Mouse (Mus musculus): ENCODE measurements around the gene Tmem59l. TPM values are rescaled to one million over a fixed set of nuclear protein-coding genes. Genes with fewer than 3 reads are reported as not detected.

The Tmem59l gene
- polyA plus RNA-seq, 1 experiment from 2014 or later, result 0.09 TPM

DNA sequence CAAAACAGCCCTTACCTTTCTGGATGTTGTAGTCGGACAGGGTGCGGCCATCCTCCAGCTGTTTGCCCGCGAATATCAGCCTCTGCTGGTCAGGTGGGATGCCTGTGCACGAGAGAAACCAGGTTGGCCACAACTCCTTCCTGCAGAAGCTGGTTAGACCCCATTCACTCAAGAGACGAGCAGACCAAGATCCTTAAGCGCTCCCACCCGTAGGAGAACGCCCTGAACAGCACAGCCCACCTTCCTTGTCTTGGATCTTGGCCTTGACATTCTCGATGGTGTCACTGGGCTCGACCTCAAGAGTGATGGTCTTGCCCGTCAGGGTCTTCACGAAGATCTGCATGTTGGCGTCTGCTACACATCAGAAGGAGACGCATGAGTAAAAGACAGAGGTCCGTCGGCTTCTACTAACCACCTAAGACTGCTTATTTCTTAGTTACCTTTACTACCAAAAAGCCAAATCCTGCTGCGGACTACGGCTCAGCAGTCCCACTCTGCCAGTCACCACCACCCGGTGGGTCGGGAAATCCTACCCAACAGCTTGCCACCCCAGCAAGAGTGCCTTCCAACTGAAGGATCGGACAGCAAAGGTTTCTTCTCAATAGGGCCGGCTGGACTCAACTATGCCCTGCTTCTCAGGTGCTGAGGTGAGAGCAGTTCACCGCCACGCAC is 22.3 kb upstream of the Tmem59l start:
- DNase-seq (ENCODE audit: low spot score), result no peak

DNA sequence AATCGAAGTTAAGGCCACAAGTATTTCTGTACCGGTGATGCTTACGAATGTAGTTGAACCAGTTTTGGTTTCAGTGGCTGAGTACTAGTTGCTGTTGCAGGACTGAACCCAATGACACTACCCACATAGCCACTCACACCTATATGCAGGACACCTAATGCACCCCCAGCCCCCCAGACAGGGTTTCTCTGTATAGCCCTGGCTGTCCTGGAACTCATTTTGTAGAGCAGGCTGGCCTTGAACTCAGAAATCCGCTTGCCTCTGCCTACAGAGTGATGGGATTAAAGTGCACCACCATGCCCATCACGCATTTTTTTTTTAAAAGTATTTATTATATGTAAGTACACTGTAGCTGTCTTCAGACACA is 19.9 kb upstream of the Tmem59l start:
- DNase-seq (ENCODE audit: low spot score), result no peak

DNA sequence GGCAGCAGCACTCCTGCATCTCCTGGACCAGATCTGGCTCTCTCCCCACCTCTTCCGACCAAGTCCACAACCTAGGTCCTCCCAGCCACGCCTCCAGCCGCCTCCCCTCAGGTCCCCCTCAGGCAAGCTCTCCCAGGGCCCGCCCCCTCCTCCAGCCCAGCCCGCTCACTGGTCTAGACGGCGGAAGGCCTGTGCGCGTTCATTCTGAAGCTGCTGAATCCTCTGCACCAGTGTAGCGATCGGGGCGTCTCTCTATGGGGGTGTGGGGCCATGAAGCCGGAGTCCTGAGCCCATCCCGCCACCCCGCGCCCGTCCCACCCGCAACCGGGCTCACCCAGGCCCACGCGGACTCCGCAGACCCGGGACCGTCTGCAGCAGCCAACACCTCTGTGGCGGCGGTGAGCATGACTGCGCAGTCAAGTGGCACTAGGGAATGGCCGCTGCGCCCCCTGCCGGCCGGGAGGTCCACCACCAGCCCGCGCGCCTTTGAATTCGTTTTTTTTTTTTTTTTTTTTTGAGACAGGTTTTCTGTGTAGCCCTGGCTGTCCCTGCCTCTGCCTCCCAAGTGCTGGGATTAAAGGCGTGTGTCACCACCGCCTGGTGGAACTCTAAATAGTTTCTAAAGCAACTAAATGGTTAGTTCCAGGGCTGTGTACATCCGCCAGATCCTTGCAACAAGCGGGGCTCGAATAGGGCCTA is 19.3 kb upstream of the Tmem59l start, which contains the start of gene Rex1bd:
Gene Rex1bd (minus strand): TSS at position 425 of the 699 bp plus-strand sequence.
- DNase-seq (ENCODE audit: low spot score), result peak; percentile 93

DNA sequence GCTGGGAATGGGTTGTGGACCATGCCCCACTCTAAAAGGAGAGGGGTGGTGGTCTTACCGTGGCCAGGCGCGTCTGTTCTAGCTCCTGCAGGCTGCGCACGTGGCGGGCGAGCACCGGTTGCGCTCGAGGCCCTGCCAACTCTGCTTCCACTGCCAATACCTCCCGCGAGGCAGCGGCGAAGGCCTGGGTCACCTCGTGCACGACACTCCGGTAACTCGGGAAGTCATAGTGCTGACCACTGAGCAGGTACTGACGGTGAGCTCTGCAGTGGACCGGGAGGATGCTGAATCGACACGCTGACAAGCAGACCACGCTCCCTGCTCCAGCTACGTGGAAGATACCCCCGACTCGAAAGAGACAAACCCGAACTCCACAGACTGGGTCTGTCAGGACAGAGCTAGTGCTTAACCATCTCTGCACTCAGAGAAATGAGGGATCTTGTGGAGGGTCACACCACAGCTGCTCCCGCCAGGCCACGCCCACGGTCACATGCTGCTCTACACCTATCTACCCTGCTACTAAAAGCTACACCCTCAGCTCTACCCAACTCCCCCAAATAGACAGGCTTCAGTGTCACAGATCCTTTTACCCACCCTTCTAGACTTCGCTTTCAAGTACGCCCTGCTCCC is 18.7 kb upstream of the Tmem59l start:
- DNase-seq (ENCODE audit: low spot score), result no peak

DNA sequence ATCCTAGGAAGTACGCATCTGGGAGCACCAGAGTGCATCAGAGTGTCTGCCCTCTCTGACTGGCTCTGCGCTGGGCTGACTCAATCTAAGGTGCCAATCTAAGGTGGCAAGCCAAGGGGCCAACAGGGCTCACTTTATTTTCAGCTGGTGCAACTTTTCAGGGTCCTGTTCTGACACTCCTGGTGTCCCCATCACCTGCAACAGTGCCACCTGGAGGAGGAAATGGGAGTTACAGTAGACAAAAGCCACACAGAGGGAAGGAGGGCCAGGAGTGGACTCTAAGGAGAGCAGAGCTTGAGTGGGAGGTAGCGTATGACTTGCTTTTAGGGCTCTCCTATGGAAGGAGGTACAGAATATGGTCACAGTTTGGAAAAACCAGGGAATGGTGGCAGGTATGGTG is 17.7 kb upstream of the Tmem59l start:
- DNase-seq (ENCODE audit: low spot score), result peak; percentile 81

DNA sequence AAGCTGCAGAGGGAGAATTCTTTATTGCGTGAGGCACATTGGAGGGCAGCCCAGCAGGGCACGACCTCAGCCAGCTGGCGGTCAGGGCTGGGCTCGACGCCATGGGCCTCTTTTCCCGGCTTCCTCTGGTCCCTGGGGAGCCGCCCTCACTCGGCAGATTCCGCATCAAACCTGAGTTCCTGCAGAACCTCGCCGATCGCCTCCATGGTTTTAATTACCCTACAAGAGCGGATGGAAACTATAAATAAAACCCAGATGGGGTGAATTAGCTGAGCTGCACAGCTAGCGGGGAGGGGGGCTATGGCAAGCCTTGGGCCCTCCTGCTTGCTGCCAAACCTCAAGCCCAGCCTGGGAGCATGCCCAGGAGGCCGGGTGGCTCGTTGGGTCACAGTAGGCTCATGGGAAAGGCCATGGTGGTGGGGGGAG is 17.1 kb upstream of the Tmem59l start:
- no peak for DNase-seq (ENCODE audit: low spot score)

DNA sequence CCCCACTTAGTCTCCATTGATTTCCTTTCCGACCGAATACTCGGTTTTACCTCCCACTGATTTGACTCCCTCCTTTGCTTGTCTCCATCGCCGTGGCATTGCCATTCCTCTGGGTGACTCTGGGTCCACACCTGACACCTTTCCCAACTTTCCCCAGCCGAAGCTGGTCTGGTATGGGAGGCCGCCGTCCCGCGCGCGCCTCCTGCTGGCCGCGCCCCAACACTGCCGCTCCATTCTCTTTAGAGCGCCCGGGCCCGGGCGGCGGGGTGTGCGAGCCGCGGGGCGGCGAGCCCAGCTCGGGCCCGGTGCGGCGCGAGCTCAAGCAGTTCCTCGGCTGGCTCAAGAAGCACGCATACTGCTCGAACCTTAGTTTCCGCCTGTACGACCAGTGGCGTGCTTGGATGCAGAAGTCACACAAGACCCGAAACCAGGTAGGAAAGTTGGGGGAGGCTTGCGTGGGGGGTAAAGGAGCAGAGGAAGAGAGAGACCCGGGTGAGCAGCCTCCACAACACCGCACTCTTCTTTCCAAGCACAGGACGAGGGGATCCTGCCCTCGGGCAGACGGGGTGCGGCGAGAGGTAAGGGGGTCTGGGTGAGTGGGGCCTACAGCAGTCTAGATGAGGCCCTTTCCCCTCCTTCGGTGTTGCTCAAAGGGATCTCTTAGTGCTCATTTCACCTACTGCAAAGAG is 16.0 kb upstream of the Tmem59l start:
- DNase-seq (ENCODE audit: low spot score), result peak; percentile 70

DNA sequence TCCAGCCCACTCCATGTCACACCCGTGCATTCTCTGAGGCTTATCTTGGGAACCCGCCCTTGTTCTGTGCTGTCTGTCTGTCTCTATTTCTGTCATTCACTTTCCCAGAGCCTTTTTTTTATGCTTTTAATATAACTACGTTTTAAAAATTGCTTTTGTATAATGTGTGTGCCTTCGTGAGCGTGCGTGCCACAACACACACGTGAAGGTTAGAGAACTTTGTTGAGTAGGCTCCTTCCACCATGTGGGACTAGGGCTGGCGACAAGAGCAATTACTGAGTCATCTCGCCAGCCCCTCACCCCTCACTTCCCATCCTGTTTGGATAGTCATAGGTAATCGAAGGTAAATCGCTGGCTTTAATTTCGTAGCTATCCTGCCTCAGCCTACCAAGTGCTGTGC is 15.4 kb upstream of the Tmem59l start:
- DNase-seq (ENCODE audit: low spot score), result no peak

DNA sequence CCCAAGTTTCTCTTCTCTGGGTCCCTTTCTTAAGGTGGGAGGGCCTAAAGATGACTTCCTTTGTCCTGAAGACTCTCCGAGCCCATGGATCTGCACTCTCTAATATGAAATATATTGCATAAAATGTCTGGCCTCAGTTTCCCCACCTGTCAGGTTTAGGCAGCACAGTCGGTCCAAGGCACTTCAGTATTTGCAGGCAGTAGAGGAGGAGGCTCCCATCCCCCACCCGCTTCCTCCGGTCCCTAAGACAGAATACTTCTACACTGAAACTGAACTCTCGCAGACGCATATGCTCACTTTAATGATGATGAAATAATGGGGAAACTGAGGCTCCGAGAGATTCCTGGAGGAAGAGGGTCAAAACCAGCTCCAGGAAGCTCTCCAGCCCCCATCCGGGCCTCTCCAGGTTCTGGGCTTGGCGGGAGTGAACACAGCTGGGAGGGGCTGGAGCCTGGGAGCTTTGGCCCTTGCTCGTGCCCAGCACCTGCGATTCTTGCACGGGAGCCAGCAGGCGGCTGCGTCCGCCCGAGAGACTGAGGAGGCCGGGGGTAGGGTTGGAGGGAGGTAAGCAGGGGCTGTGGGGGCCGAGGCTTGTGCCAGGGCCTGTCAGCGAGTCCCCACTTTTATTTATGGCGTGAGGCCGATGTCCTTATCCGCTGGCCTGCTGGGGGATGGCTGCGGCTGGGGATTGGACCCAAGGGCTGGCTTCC is 14.8 kb upstream of the Tmem59l start:
- no peak for DNase-seq (ENCODE audit: low spot score)

DNA sequence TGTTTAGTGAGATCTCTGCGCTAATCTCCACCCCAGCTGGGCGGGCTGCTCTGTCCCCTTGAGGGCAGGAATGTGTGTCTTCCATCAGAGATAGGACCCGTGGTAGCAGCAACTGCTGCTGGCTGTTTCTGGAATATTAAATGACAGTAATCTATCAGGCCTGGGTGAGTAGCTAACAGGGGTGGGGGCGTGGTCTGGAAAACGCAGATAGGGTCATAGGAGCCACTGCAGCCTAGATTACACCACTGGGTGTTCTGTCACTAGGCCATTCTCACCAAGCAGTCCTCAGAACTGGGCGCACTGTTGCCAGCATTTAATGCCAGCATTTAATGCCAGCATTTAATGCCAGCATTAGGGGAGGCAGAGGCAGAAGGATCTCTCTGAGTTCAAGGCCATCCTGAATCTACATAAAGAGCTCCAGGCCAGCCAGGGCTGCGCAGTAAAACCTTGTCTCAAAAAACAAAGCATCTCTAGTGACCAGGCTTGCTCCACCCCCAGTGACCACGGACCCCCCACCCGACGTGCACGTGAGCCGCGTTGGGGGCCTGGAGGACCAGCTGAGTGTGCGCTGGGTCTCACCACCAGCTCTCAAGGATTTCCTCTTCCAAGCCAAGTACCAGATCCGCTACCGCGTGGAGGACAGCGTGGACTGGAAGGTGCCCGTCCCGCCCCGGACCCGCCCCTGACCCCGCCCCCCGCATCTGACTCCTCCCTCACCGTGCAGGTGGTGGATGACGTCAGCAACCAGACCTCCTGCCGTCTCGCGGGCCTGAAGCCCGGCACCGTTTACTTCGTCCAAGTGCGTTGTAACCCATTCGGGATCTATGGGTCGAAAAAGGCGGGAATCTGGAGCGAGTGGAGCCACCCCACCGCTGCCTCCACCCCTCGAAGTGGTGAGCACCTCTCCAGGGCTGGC is 13.5 kb upstream of the Tmem59l start:
- peak; percentile 61 for DNase-seq (ENCODE audit: low spot score)

DNA sequence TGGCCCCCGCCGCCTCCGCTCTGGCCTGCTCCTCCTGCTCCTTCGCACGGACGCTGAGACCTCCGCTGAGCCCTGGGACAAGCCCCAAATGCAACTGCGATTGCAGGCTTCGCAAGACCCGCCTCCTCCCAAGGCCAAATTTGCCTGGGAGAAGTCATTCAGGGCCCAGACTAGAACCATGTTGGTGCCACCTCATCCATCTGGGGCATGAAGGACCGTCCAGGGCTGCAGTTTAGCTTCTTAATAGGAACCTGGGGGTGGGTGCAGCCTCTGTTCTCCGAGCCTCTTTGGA is 8.6 kb upstream of the Tmem59l start:
- DNase-seq (ENCODE audit: low spot score), result no peak

DNA sequence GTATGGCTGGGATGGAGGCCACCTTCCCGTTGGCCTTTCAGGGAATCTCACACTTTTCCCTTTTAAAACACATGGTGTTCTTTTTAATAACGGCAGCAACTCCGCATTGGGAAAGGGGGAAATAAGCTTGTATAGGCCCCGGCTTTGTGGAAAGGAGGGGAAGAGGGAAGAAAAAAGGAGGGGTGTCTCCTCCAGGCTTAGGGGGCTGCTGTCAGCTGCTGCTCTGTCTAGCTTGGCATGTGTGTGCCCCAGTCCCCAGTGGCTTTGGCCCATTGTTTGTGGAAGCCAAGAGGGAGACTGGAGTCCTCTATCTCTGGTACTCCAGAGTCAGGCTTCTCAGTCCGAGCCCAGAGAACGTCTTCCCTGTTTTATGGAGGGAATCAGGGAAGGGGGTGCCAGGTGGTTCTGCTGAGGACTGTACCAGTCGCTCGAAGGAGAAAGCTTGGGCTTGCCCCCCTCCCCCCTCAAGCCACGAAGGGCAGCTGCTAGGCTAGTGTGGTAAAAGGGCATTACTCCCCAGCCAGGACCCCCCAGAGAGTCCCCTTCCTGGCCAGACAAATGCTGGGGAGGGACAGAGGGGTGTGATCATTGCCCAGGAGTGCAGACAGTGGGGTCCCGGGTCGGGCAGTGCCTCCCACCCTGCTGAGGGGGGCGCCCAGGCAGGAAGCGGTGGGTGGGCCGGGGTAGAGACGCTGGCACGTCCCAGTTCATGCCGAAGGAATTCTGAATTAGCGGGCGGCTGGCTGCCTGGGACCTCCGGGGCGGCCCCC is 8.0 kb upstream of the Tmem59l start:
- DNase-seq (ENCODE audit: low spot score), result no peak

DNA sequence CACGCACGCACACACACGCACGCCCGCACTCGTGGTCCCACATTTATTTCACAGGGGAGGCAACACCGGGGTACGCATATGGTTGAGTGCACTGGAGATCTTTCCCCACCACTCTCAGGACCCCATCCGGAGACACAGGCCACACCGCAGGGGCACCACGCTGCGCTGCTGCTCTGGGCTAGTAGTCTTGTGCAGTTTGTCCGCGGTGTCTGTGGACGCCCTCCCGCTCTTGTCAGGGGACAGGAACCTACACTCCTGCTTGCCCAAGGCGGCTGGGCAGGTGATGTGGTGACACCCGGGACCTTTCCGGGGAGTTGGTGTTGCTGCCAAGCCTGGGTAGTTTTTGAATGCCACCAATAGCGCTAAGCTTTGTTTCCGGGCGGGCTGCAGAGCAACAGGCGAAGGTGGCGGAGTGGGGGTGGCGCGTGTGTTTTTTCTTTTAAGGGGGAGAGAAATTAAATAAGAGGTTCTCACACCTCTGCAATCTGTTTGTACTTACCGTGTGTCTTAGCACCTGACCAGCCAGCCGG is 7.3 kb upstream of the Tmem59l start:
- no peak for DNase-seq (ENCODE audit: low spot score)

DNA sequence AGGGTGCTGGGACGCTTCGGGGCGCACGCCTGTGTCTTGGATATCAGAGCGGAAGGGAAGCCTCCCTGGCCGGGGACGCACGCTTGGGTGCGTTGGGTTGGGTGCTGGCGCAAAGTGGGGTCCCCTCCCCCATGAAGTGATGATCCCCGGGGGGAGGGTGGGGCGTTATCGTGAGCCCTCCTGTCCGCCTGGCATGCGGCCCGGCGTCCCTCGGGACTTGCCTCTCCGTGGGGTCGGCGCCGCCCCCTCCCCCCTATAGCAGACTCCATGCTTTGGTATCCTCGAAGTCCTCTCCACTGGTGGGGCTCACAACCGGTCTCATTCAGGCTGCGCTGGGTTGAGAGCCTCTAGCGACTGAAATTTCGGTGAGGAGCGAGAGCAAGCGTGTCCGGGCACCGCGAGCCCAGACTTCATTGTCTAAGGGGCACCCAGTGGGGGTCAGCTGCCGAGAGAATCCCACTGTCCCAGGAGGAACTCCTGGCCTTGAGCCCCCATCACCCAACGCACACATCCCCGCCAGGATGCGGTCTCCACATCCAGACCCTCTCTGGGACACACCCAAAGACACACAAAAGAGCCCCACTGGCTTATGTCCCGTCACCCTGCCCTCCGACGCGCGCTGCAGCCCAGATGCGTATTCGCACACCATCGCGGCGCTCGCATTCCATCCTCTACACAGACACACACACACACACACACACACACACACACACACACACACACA is 6.7 kb upstream of the Tmem59l start:
- DNase-seq (ENCODE audit: low spot score), result no peak

DNA sequence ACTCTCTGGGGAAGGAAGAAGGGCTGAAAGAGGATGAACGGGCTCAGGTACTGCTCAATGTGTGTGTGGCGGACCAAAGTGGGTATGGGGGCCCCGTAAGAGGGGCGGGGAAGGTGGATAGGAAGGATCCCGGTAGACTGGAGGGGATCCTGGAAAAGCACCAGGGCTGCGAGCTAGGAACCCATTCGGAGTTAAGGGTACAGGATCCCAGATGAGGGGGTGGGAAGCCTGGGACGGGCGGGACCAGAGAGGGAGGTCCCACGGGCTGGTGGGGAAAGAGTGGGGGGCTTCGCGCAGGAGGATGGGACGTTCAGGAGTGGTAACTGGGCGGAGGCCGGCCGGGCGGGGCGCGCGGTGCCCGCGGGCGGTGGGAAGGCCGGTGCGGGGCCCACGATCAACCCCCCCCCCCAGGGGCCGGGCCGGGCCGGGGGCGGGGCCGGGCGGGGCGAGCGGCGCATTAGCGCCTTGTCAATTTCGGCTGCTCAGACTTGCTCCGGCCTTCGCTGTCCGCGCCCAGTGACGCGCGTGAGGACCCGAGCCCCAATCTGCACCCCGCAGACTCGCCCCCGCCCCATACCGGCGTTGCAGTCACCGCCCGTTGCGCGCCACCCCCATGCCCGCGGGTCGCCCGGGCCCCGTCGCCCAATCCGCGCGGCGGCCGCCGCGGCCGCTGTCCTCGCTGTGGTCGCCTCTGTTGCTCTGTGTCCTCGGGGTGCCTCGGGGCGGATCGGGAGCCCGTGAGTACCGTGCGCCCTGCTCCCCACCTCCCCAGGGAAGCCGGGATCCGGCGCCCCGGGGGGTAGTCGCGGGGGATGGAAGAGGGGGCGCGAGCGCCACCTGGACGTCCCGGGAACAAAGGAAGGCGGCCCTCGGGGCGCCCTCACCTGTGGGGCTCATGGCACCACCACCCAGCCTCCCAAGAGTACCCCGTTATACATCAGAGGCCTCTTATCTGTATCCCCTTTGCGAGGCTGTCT is 5.8 kb upstream of the Tmem59l start, which contains the start of gene Crlf1:
Gene Crlf1 (plus strand): TSS at position 495 of the 977 bp plus-strand sequence.
- no peak for DNase-seq (ENCODE audit: low spot score)

DNA sequence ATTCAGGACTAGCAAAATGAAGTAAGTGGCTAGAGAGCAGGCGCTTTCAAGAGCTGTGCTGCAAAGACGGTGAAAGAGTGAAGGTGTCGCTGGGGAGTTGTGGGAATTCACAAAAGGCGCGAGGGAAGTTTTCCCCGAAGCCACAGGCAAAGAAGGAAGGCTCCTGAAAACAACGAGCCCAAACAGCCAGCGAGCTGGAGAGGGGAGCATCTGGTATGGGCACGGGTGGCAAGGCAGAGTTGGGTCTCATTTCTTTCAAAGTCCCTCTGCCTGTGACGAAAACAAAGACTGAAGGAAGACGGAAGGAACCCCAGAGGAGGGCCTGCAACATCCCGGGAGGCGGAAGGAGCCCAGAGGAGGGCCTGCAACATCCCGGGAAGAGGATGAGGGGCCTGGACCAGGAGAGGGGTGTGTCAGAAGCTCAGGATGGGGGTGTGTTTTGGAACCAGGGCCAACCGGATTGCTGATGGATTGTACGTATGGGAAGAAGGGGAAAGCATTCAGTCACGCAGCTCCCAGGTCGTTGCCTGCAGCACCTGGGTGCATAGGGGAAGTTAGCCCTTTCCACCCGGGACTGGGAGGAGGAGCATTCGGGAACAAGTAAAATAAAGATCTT is 3.8 kb upstream of the Tmem59l start:
- no peak for DNase-seq (ENCODE audit: low spot score)

Data from thymus, postnatal 0 days (tissue).